Mouse (Mus musculus): ENCODE measurements at regions not wholly inside any gene's neighbourhood (a gene's known extent, or its start where the extent isn't known, plus 50 kb on each side); places are given as distances from the start of the nearest gene placed in this dataset.

DNA sequence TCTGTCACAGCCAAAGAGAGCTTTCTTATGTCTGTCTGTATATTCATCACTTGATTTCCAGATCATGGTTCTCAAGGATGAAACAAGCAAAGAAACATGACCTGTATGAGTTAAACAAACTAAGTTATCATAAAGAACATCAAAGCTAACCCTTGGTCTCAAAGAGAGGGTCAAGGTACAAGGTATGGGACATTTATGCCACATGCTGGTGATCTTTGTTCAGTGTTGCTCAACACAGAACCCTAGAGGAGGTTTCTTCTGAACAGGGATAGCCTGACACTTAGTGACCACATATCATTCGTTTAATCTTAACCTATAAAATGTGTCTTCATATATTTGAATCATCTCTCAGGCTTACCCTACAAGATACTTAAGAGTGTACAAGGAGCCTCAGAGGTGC is 170.6 kb upstream of the Lrig3 start:
- DNase-seq = no peak

GRCm38 (mm10) chr10:125798678-125799077 is 167.3 kb upstream of the Lrig3 start:
- no peak for DNase-seq

DNA sequence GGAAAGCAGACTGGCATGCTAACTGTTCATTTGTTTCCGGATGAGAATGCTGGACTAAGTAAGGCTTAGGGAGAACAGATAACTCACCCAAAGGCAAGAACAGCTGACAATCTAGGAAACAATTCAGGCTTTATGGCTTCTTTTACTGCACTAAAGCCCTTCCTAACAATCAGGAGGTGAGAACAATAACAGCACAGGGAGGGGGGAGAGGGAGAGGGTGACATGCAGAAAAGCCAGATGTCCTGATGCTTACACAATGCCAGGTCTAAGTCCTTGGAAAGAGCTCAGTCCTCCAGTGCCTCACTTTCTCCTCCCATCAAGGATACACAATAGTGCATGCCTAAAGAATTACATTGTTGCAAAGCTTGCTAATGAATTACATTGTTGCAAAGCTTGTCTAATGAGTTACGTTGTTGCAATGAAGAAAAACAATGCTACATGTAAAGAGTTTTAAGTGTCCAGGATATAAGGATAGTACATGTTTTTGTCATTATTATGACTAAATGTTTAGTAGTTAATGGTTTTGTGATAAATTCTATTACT is 165.3 kb upstream of the Lrig3 start:
- DNase-seq = no peak

- no peak for DNase-seq
Observed at GRCm38 (mm10) chr10:125801450-125801849, 164.5 kb upstream of the Lrig3 start.

- DNase-seq = no peak
Observed at GRCm38 (mm10) chr10:125802923-125803583, 162.9 kb upstream of the Lrig3 start.

- DNase-seq = no peak
Observed at GRCm38 (mm10) chr10:125809763-125810361, 156.1 kb upstream of the Lrig3 start.

DNA sequence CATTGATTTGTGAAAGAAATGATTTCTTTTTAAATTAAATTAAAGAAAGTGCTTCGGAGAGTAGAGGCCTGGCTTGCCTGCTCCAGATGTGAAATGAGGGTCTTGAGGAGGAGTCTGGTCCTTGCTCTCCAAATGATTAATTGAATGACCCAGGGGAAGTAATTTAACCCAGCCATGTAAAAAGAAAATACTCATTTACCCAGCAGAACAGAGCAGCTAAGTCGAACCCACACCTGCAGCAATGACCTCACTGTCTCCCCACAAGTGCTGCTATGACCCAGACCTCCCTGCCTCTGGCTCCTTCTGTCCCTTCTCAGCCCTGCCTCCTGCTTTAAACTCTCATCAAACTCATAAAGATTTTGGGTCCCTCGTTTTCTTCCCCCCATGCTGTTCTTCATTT is 155.4 kb upstream of the Lrig3 start:
- DNase-seq = no peak

DNA sequence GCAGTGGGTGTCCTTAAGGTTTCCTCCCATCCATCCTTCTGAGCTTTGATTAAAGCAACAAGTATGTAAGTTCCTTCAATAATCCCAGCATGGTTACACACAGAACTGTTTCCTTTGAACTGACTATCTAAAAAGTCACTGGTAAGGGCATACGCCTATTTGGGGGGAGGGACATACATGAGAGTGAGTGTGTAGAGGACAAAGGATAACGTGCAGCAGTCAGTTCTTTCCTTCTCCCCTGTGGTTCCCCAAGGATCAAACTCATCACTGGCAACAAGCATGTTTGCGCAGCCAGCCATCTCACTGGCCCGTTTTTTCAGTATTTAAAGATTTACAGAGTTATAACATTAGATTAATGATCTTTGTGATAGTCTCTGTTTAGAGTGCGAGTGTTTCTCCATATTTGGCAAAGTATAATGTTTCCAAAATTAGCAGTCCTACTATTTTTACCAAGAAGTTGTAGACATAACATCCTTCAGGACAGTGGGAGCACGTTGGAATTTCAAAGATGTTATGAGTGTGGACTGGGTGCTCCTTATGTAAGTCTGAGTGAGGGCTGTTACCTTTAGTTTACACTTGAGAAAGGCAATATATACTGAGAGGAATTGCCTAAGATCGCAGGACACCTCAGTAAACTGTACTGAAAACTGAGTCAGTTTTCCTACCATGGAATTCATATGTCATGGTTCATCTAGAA is 151.6 kb upstream of the Lrig3 start:
- no peak for DNase-seq

DNA sequence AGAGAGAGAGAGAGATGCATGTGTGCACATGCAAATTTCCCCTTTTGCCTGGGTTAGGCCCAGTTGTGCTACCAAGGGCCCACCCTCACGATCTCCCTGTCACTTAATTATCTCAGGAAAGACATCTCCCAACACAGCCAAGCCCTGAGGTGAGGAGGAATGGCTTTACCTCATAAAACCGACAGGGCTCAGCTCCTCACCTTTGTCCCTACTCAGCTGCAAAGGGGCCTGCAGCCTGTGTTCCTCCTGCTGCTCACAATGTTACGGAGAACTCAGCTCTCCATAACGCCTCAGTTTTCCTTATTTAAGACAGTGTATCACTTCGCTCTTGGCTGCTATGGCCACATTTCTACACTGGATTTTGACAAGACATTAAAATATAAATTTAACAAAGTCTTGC is 133.8 kb upstream of the Lrig3 start:
- DNase-seq = no peak

DNA sequence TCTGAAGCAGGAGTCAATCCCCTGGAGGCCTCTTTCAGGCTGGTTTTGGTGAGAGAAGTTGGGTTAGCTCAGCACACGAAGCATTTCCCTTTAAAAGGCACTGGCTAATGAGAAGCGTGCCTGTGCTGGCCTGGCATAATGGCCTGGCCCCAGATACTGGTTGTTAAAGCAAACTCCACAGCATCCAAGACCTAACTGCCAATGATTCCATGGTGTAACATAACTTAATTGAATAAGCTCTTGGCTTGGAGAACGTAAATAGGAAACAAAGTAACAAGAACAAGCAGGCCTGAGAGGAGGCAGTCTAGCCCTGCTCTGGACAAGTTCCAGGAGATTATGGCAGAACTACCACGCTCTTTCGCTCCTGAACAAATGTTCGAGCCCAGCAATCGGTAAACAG is 133.2 kb upstream of the Lrig3 start:
- no peak for DNase-seq

DNA sequence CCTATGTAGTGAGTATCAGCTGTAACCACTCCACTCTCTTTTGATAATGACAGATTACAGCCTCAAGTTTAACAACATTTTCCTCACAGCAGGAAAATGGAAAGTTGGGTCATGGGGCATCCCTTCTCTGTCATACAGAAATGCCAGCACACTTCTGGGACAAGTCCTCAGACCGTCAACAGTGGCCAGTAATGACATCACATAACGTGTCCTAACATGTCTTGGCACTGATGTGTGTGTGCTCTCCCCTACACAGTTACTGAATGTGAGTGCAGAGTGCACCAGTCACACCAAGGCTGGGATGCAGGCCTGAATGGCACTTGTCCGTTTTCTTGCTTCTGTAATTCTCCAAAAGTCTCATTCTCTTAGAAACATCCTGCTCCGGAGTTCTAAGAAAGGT is 132.0 kb upstream of the Lrig3 start:
- no peak for DNase-seq

DNA sequence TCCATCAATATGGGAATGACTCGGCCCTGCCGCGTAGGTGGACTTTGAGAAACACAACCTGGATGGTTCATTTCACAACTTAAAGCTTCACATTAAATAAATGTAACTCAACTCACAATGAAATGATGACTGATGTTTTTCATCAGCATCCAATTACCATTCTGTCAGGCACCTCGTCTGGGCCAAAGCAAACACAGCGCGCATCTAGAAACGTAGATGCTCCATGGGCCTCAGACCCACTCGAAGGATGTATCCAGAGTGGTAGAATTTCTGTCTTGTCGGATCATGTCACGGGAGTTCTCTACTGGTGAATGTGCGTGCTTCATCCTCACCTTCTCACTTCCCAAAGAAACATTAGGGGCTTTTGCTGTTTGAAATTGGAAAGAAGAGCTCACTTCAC is 127.0 kb upstream of the Lrig3 start:
- DNase-seq = no peak

GRCm38 (mm10) chr10:125839621-125840141 is 126.3 kb upstream of the Lrig3 start:
- DNase-seq = no peak

DNA sequence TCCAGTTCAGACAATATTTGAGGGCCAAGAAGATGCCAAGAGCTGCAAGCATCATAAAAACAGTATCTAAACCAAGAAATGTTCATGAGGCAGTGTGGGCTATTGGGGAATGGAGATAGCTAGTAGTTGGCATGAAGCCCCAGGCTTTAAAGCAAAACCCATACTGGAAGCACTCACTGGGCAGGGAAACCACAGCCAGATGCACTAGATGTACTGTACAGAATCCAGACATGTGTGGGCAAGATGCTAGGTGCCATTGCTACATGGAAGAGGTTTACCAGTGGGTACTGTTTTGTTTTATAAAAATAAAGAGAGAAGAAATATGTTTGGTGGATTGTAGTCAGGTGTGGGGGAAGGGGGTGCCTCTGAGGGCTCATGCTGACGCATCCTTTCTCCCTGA is 125.6 kb upstream of the Lrig3 start:
- no peak for DNase-seq

GRCm38 (mm10) chr10:125844336-125844865 is 121.6 kb upstream of the Lrig3 start:
- DNase-seq = no peak

GRCm38 (mm10) chr10:125845014-125845514 is 120.9 kb upstream of the Lrig3 start:
- no peak for DNase-seq

- DNase-seq = no peak
Observed at GRCm38 (mm10) chr10:125850370-125850769, 115.6 kb upstream of the Lrig3 start.

GRCm38 (mm10) chr10:125861734-125862133 is 104.2 kb upstream of the Lrig3 start:
- DNase-seq = no peak

DNA sequence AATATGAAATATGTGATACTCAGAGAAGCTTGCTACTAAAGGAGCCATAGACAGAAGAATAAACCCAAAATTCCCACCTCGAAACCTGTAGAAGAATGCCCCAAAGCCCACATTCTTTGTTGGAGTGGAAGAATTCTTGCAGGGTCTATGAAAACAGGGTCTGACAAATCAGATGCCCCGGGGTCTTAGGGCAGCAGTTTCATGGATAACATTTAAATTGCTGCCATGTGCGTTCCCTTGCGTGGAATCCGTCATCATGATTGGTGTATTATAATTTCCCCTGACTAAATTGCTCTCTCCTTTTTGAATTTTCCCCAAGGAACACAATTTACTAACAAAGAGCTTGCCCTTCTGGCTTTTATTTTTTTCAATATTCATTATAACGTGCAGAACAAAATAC is 99.6 kb upstream of the Lrig3 start:
- DNase-seq = no peak

DNA sequence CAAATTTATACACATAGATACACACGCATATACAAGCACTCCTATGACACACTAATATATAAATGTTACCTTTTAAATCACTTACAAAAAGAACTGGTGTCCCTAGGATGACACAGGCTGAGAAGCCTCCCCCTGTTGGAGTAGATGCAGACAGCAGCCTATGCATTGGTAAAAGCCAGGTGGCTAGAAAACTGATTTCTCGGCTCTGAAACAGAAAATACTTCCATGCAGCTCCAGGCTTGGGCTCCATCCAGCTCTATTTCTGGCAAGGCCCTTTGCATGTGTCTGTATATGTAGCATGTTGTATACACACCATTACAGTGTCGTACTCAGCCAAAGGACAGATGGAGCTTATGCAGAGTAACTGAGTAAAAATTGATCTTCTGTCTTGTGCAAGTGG is 81.4 kb upstream of the Lrig3 start:
- no peak for DNase-seq

DNA sequence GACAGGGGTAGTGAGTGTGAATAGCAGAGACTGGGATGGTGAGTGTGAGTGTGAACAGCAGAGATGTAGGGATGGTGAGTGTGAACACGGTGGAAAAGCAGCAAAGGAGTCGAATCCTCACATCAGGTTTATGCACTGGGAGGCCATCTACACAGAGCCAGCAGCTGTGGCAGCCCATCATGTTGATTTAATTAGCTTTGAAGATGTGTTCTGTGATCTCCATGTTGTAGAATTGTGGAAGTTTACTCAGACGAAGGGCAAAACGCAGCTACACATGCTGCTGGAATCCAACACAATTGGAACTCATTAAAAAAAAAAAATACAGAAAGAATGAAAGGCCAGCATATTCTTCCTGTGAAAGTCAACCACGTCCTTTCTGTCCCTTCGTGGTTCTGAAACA is 80.2 kb upstream of the Lrig3 start:
- DNase-seq = no peak

DNA sequence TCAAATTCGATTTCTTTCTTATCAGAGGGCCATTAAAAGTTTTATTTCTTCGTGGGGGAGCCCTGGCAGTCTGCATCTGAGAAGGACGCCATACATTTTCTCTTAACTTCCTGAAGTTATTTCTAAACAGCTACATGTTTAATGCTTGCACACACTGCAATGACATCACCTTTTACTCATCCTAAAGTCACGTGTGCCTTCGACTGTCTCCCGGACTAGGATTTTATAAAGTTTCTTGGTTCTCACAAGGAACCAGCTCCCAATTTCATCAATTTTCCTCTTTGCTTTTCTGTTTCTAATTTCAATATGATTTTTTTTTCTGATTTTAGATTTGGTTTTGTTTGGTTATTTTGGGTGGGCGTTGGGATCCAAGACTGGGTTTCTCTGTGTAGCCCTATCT is 73.8 kb upstream of the Lrig3 start:
- no peak for DNase-seq

DNA sequence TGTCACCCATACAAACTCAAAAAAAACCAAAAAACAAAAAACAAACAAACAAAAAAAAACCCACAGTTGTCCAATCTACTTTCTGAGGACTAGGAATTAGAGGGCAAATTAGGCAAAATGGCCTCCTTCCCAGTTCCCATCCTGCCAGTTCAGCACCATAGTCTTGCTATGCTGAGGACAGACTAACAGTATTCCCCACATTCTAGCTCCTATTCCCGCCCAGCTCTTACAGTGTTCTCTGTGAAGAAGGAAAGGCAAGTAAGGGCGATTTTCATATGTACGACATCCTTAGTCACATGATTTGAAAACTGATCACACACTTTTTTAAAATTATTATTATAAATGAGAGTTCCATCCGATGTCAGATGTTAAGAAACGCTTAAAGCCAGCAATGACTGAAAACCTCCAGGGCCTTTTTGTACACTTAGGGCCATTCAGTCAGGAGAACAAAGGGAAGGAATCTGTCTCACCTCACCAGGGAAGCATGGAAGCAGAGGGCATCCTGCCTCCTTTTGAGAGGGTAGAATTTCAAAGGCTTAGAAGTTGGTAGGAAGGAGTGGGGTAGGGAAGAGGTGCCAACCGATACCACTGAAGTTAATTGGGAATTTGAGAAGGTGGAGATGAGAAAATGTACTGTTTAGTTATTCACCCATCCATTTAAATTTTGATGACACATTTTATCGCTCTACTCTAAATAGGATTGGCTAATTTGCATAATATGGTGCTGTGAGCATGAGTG is 70.1 kb upstream of the Lrig3 start:
- DNase-seq = no peak
